Mouse (Mus musculus) intestine, embryonic 14.5 days (tissue): Measurements from ENCODE around the gene Ctbp2. TPM values are rescaled to one million over a fixed set of nuclear protein-coding genes. Genes with fewer than 3 reads are reported as not detected.

Experiments used
- ATAC-seq: fragments of 200-750 bp; cut with Nextera tagmentation; replicated peaks from 2 replicates; pipeline ENCODE4 v1.8.0; 2017; ENCODE audit warnings: low read depth, moderate number of reproducible peaks, moderate TSS enrichment, moderate library complexity; ENCODE audit not compliant: low FRiP score, low TSS enrichment
- DNase-seq: peaks from one replicate; pipeline ENCODE4 v3.0.0-alpha.2; 2018; ENCODE audit warnings: low spot score
- H3K27ac ChIP-seq: fragments of 300-500 bp; sonication (generic); 2 replicates; pipeline ENCODE4 v1.5.1; 2014; ENCODE audit warnings: low read depth, mild to moderate bottlenecking, control low read depth
- H3K27me3 ChIP-seq: fragments of 300-500 bp; sonication (generic); replicated peaks from 2 replicates; pipeline ENCODE4 v1.6.1; 2014; ENCODE audit warnings: low read length, control low read depth; ENCODE audit not compliant: control insufficient read depth, insufficient read depth
- H3K36me3 ChIP-seq: fragments of 300-500 bp; sonication (generic); 2 replicates; pipeline ENCODE4 v1.6.1; 2014; ENCODE audit warnings: low read length, control low read depth; ENCODE audit not compliant: control insufficient read depth, insufficient read depth
- H3K4me1 ChIP-seq: fragments of 300-500 bp; sonication (generic); replicated peaks from 2 replicates; pipeline ENCODE4 v1.6.1; 2014; ENCODE audit warnings: low read length, control low read depth, mixed read lengths; ENCODE audit not compliant: control insufficient read depth, insufficient read depth
- H3K4me2 ChIP-seq: fragments of 300-500 bp; sonication (generic); 2 replicates; pipeline ENCODE4 v1.6.1; 2014; ENCODE audit warnings: low read length
- H3K4me3 ChIP-seq: fragments of 300-500 bp; sonication (generic); 2 replicates; pipeline ENCODE4 v1.5.1; 2014; ENCODE audit warnings: low read depth, low read length, control low read depth, mixed read lengths
- H3K9ac ChIP-seq: fragments of 300-500 bp; sonication (generic); 2 replicates; pipeline ENCODE4 v1.6.1; 2014; ENCODE audit warnings: mild to moderate bottlenecking, low read length
- H3K9me3 ChIP-seq: fragments of 300-500 bp; sonication (generic); 2 replicates; pipeline ENCODE4 v1.6.1; 2016; ENCODE audit warnings: low read length, control low read depth; ENCODE audit not compliant: control insufficient read depth
- WGBS: fragments of 180-500 bp; shearing (Covaris S2); extraction: QIAGEN DNeasy Blood & Tissue Kit; methylation state at CpG from one replicate; pipeline ENCODE4 v1.1.7; 2014; 5-methylcytosine and 5-hydroxymethylcytosine counted together
- polyA plus RNA-seq: library from polyadenylated mRNA; unstranded; fragments of >200 nt; fragmentation: Nextera tagmentation; extraction: Ambion mirVana; gene quantifications from 2 replicates; pipeline ENCODE4 v1.2.1, GENCODE M21; 2014

Gene Ctbp2
- polyA plus RNA-seq, 1 experiment from 2014 or later: 117 TPM

DNA sequence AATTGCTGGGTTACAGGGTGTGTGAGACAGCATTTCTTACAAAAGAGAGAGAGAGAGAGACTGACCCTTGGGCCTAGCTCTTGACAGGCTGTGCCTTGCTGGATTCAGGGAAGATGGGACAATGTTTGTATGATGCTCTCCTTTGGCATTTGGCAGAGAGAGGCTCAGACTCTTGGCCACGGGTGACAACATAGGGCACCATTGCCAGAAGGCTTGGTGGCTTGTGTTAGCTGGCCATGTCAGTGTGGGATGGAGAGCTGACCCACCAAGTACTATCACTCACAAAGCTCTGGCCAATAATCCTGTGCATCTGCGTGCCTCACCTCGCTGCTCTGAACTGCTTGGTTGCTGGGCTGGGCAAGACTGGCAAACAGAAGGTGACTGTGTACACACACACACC, 113.7 kb downstream of the Ctbp2 start:
- peaks cover 23% of the 10 kb centered on the region for H3K36me3 ChIP-seq
- 74% methylated on average over 3 of the region's 3 CpGs for WGBS
- H3K9me3 ChIP-seq: no peaks in the 10 kb centered on the region
- H3K4me2 ChIP-seq: no peak overlapping the region
- no peaks in the 10 kb centered on the region for H3K27me3 ChIP-seq
- peak overlapping the region; percentile 64; the same call in 1 of the 2 replicates for H3K27ac ChIP-seq
- no peak overlapping the region for H3K9ac ChIP-seq
- DNase-seq (no peak), ATAC-seq (no peak)
- no peak overlapping the region for H3K4me3 ChIP-seq
- H3K4me1 ChIP-seq: peaks cover 68% of the 10 kb centered on the region

DNA sequence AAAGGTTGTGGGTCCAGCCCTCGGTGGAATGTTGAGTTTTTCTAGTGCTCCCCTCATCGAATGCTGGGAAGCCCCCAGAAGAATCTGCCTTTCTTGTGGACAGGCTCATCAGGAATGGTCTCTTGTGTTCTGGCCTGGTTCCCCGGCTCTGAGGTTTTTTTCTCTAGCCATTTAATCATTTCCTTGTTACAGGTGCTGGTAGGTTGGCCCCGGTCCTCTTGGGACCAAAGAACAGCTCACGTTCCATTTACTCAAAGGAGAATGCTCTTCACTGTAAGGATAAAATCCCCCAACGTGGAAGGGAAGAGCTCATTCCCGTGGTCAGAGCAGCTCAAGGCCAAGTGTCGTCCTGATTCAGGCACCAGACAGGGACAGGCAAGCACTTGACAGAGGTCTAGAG, 114.5 kb downstream of the Ctbp2 start:
- Histone ChIP-seq H3K9me3 (no peaks in the 10 kb centered on the region), H3K9ac (0 out of 2 replicates have a peak overlapping the region, but pooled peaks have one; percentile 7), H3K27ac (no peak overlapping the region; the same call in 1 of the 2 replicates), H3K27me3 (no peaks in the 10 kb centered on the region), H3K4me2 (no peak overlapping the region), H3K4me1 (peaks cover 60% of the 10 kb centered on the region), H3K4me3 (no peak overlapping the region), H3K36me3 (peaks cover 23% of the 10 kb centered on the region)
- no peak for ATAC-seq
- DNase-seq: no peak
- 81% methylated on average over 8 of the region's 8 CpGs for WGBS

- H3K27me3 ChIP-seq: no peaks in the 10 kb centered on the region
- no peak for DNase-seq
- peaks cover 16% of the 10 kb centered on the region for H3K36me3 ChIP-seq
- WGBS: 86% methylated on average over 4 of the region's 4 CpGs
- H3K4me1 ChIP-seq: peaks cover 51% of the 10 kb centered on the region
- H3K27ac ChIP-seq: no peak overlapping the region
- no peak overlapping the region for H3K9ac ChIP-seq
- no peak overlapping the region for H3K4me2 ChIP-seq
- H3K4me3 ChIP-seq: no peak overlapping the region
- H3K9me3 ChIP-seq: no peaks in the 10 kb centered on the region
- no peak for ATAC-seq
Observed at GRCm38 (mm10) chr7:133008663-133009062, 115.5 kb downstream of the Ctbp2 start.

DNA sequence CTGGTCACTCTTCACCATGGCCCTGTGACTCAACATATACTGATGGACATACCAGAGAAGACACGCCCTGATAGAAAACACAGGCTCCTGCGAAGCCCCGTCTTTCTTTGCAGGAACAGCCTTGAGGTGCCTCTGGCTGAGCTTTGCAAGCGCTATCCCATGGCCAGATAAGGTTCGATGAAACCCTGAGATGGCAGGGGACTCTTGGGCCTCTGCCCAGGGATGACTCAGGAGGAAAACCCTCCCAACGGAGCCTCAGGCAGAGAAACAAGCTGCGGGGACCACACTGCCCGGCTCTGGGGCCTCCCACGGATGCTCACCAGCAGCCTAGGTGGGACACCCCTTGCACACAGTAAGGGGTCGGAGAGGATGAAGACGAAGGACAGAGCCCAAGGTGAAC, 116.8 kb downstream of the Ctbp2 start:
- peaks cover 22% of the 10 kb centered on the region; the same call in 1 of the 2 replicates for H3K36me3 ChIP-seq
- no peaks in the 10 kb centered on the region for H3K9me3 ChIP-seq
- peak; percentile 42 for ATAC-seq
- H3K4me2 ChIP-seq: no peak overlapping the region
- no peaks in the 10 kb centered on the region for H3K27me3 ChIP-seq
- DNase-seq: no peak
- H3K9ac ChIP-seq: 0 out of 2 replicates have a peak overlapping the region, but pooled peaks have one; percentile 10
- peak overlapping the region; percentile 59 for H3K27ac ChIP-seq
- 60% methylated on average over 11 of the region's 11 CpGs for WGBS
- H3K4me1 ChIP-seq: peaks cover 43% of the 10 kb centered on the region
- no peak overlapping the region for H3K4me3 ChIP-seq

- Histone ChIP-seq H3K4me3 (no peak overlapping the region), H3K27me3 (no peaks in the 10 kb centered on the region), H3K9me3 (no peaks in the 10 kb centered on the region), H3K4me1 (peaks cover 28% of the 10 kb centered on the region), H3K4me2 (no peak overlapping the region), H3K27ac (no peak overlapping the region), H3K9ac (no peak overlapping the region), H3K36me3 (peaks cover 25% of the 10 kb centered on the region; the same call in 1 of the 2 replicates)
- ATAC-seq (no peak), DNase-seq (no peak)
- 70% methylated on average over 7 of the region's 7 CpGs for WGBS
Observed at GRCm38 (mm10) chr7:133005772-133006171, 118.4 kb downstream of the Ctbp2 start.

- no peaks in the 10 kb centered on the region for H3K9me3 ChIP-seq
- H3K27me3 ChIP-seq: no peaks in the 10 kb centered on the region
- WGBS: 22% methylated on average over 3 of the region's 3 CpGs
- no peak overlapping the region for H3K4me2 ChIP-seq
- ATAC-seq: no peak
- H3K4me3 ChIP-seq: no peak overlapping the region
- peak; percentile 81 for DNase-seq
- H3K27ac ChIP-seq: no peak overlapping the region
- H3K4me1 ChIP-seq: peaks cover 23% of the 10 kb centered on the region
- H3K9ac ChIP-seq: no peak overlapping the region
- peaks cover 28% of the 10 kb centered on the region for H3K36me3 ChIP-seq
Observed at GRCm38 (mm10) chr7:133003421-133003820, 120.7 kb downstream of the Ctbp2 start.

GRCm38 (mm10) chr7:133002271-133002670, 121.9 kb downstream of the Ctbp2 start:
- Histone ChIP-seq H3K27me3 (no peaks in the 10 kb centered on the region), H3K4me1 (peaks cover 14% of the 10 kb centered on the region), H3K36me3 (peaks cover 39% of the 10 kb centered on the region), H3K27ac (no peak overlapping the region), H3K4me2 (no peak overlapping the region), H3K4me3 (no peak overlapping the region), H3K9me3 (no peaks in the 10 kb centered on the region), H3K9ac (no peak overlapping the region)
- no peak for DNase-seq
- 89% methylated on average over 6 of the region's 6 CpGs for WGBS
- ATAC-seq: no peak

GRCm38 (mm10) chr7:133001388-133001787, 122.8 kb downstream of the Ctbp2 start:
- Histone ChIP-seq H3K9ac (no peak overlapping the region), H3K9me3 (no peaks in the 10 kb centered on the region), H3K27me3 (no peaks in the 10 kb centered on the region), H3K4me2 (no peak overlapping the region), H3K27ac (no peak overlapping the region), H3K36me3 (peaks cover 48% of the 10 kb centered on the region), H3K4me3 (no peak overlapping the region), H3K4me1 (peaks cover 5% of the 10 kb centered on the region; the same call in 1 of the 2 replicates)
- DNase-seq (no peak), ATAC-seq (no peak)
- 84% methylated on average over 3 of the region's 3 CpGs for WGBS

GRCm38 (mm10) chr7:132999061-132999460, 125.1 kb downstream of the Ctbp2 start:
- 94% methylated on average over 11 of the region's 11 CpGs for whole genome bisulfite sequencing
- no peak overlapping the region for H3K4me3 ChIP-seq
- H3K27ac ChIP-seq: no peak overlapping the region
- H3K27me3 ChIP-seq: no peaks in the 10 kb centered on the region
- DNase-seq (no peak), ATAC-seq (no peak)
- no peaks in the 10 kb centered on the region for H3K9me3 ChIP-seq
- H3K4me2 ChIP-seq: no peak overlapping the region
- H3K4me1 ChIP-seq: peaks cover 5% of the 10 kb centered on the region; the same call in 1 of the 2 replicates
- no peak overlapping the region for H3K9ac ChIP-seq
- peaks cover 71% of the 10 kb centered on the region for H3K36me3 ChIP-seq
